Mouse (Mus musculus) liver, embryonic 12.5 days (tissue): Measurements from ENCODE around the gene Cic. TPM values are rescaled to one million over a fixed set of nuclear protein-coding genes. Genes with fewer than 3 reads are reported as not detected.

Experiments
- ATAC-seq: fragments of 200-750 bp; cut with Nextera tagmentation; 2 replicates; pipeline ENCODE4 v1.8.0; 2017; ENCODE audit warnings: moderate number of reproducible peaks, mild to moderate bottlenecking, moderate library complexity
- H3K27ac ChIP-seq: fragments of 300-500 bp; sonication (generic); 2 replicates; pipeline ENCODE4 v1.5.1; 2016; ENCODE audit warnings: mild to moderate bottlenecking
- H3K27me3 ChIP-seq: fragments of 300-500 bp; sonication (generic); replicated peaks from 2 replicates; pipeline ENCODE4 v1.6.1; 2016; ENCODE audit warnings: mild to moderate bottlenecking, moderate library complexity
- H3K36me3 ChIP-seq: fragments of 300-500 bp; sonication (generic); 2 replicates; pipeline ENCODE4 v1.6.1; 2016; ENCODE audit warnings: mild to moderate bottlenecking, moderate library complexity
- H3K4me1 ChIP-seq: fragments of 300-500 bp; sonication (generic); 2 replicates; pipeline ENCODE4 v1.6.1; 2016
- H3K4me2 ChIP-seq: fragments of 300-500 bp; sonication (generic); 2 replicates; pipeline ENCODE4 v1.6.1; 2016; ENCODE audit warnings: mild to moderate bottlenecking, moderate library complexity
- H3K4me3 ChIP-seq: fragments of 300-500 bp; sonication (generic); 2 replicates; pipeline ENCODE4 v1.5.1; 2016; ENCODE audit warnings: mild to moderate bottlenecking, moderate library complexity
- H3K9ac ChIP-seq: fragments of 300-500 bp; sonication (generic); 2 replicates; pipeline ENCODE4 v1.6.1; 2016; ENCODE audit warnings: mild to moderate bottlenecking, moderate library complexity
- H3K9me3 ChIP-seq: fragments of 300-500 bp; sonication (generic); replicated peaks from 2 replicates; pipeline ENCODE4 v1.6.1; 2016; ENCODE audit warnings: mild to moderate bottlenecking, moderate library complexity
- WGBS: fragments of 180-500 bp; shearing (Covaris S2); methylation state at CpG from one replicate; pipeline ENCODE4 v1.1.7; 2016; ENCODE audit not compliant: insufficient replicate concordance; 5-methylcytosine and 5-hydroxymethylcytosine counted together
- polyA plus RNA-seq: library from polyadenylated mRNA; unstranded; fragments of >200 nt; fragmentation: Nextera tagmentation; extraction: Ambion mirVana; gene quantifications from 2 replicates; pipeline ENCODE4 v1.2.1, GENCODE M21; 2016

Cic gene
- polyA plus RNA-seq, 1 experiment from 2014 or later, result 17.0 TPM

DNA sequence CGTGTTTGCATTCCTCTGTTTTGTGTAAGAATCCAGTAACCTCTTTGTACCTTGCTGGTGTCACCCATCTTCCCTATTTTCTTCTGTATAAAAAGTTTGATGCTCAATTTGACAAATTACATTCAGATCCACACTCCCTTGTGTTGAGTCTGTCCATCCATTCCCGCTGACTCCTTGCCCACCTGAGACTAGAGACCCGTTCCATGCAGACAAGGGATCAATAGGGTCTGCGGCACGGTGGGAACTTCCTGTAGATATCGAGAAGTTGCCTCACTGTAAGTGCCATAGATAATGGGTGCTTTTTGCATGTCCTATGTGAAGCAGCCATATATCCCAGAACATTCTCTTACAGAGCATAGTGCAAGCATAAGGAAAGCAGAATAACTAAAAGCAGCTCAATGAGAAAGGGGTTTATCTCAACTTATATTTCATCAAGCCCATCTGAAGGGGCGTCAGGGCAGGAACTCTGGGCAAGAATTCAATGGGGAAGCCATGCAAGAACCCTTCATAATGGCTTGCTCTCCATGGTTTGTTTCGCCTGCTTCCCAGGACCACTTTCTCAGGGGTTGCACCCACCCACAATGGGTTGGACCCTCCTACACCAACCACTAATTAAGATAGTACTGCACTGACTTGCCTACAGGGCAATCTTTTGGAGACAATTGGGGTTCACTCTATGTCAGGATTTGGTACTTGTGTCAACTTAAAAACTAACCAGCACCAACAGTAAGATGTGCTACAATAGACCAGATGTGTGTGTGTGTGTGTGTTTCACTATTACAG, 1.1 kb upstream of the Cic start:
- peak overlapping the region; percentile 81 for H3K4me2 ChIP-seq
- peak overlapping the region; percentile 81 for H3K4me3 ChIP-seq
- peaks cover 58% of the 10 kb centered on the region for H3K4me1 ChIP-seq
- no peak overlapping the region for H3K27ac ChIP-seq
- no peaks in the 10 kb centered on the region for H3K9me3 ChIP-seq
- ATAC-seq, result no peak
- peaks cover 8% of the 10 kb centered on the region for H3K36me3 ChIP-seq
- no peaks in the 10 kb centered on the region for H3K27me3 ChIP-seq
- 66% methylated on average over 8 of the region's 8 CpGs for WGBS
- H3K9ac ChIP-seq, result peak overlapping the region; percentile 79

DNA sequence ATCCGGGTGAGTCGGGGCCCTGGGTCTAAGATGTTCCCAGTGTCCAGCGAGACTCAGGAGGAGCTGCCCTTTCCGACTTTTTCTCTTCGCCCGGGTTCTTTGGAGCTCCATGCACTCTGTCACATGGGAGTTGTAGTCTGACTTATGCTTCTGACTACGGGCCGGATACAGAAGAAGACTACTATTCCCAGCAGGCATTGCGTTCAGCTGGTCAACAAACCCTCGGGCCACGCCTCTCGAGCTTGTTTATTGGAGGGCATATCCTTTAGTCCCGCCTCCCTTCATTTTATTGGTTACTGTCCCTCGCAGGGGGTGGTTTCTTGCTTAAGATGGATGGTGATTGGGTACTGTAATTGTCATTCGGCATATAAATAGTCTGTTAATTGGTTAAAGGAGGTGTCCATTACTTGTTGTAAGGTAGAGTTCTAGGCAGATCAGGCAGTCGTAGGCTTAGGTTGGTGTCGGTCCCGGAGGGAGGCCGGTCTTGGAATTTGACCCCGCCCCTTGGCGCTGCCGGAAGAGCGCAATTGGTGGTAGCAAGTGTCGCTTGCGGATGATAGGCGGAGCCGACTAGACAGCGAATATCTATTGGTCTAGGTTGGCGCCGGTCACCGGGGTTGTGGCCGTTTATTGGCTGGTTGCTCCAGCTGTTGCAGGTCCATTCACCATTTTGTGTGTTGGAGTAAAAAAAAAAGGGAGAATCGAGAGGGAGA, 403 bp downstream of the Cic start:
- ATAC-seq, result peak; percentile 90
- H3K27ac ChIP-seq, result peak overlapping the region; percentile 91
- H3K4me1 ChIP-seq, result peaks cover 74% of the 10 kb centered on the region
- H3K9ac ChIP-seq, result peak overlapping the region; percentile 93
- 1% methylated on average over 33 of the region's 33 CpGs for WGBS
- H3K36me3 ChIP-seq, result peaks cover 24% of the 10 kb centered on the region
- no peaks in the 10 kb centered on the region for H3K27me3 ChIP-seq
- no peaks in the 10 kb centered on the region for H3K9me3 ChIP-seq
- H3K4me3 ChIP-seq, result peak overlapping the region; percentile 81
- H3K4me2 ChIP-seq, result peak overlapping the region; percentile 89

DNA sequence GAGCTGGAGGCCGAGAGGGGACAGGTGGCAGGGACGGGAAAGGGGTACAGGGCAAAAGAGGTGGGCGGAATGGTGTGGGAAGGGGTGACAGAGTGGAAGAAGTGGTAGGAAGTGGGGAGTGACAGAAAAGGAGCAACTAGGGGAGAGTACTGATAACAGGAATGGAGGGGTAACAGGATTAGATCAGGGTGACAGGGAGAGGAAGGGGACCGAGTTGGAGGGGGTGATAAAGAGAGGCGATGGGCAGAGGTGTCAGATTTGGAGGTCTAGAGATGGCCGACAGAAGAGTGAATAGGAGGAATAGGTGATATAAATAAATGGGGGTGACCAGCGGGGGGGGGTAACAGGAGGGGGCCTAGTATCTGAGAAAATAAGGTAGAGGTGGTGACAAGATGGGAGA, 1.1 kb downstream of the Cic start:
- peak overlapping the region; percentile 89 for H3K27ac ChIP-seq
- H3K4me1 ChIP-seq, result peaks cover 80% of the 10 kb centered on the region
- peak overlapping the region; percentile 81 for H3K4me3 ChIP-seq
- peaks cover 28% of the 10 kb centered on the region for H3K36me3 ChIP-seq
- peak overlapping the region; percentile 93 for H3K9ac ChIP-seq
- WGBS, result 1% methylated on average over 7 of the region's 7 CpGs
- peak overlapping the region; percentile 89 for H3K4me2 ChIP-seq
- no peak for ATAC-seq
- H3K9me3 ChIP-seq, result no peaks in the 10 kb centered on the region
- no peaks in the 10 kb centered on the region for H3K27me3 ChIP-seq

DNA sequence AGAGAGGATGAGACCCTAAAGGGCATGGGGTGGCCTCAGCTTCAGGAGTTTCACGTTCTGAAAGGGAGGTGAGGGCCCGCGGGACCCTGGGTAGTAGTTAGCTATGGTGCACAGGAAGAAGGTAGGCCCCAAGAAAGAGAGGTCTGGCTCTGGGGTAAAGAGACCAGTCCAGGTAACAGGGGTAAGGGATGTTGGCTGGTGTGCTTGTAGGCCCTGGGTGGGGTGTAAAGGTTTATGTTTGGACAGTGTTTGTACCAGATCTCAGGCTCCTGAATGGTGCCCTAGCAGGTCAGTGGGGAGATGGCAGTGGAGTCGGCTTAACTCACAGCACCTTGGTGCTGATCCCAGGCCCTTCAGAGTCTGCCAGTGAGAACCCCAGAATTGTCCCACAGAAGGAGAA, 1.5 kb downstream of the Cic start:
- H3K4me1 ChIP-seq, result peaks cover 81% of the 10 kb centered on the region
- WGBS, result 43% methylated on average over 4 of the region's 4 CpGs
- no peak for ATAC-seq

DNA sequence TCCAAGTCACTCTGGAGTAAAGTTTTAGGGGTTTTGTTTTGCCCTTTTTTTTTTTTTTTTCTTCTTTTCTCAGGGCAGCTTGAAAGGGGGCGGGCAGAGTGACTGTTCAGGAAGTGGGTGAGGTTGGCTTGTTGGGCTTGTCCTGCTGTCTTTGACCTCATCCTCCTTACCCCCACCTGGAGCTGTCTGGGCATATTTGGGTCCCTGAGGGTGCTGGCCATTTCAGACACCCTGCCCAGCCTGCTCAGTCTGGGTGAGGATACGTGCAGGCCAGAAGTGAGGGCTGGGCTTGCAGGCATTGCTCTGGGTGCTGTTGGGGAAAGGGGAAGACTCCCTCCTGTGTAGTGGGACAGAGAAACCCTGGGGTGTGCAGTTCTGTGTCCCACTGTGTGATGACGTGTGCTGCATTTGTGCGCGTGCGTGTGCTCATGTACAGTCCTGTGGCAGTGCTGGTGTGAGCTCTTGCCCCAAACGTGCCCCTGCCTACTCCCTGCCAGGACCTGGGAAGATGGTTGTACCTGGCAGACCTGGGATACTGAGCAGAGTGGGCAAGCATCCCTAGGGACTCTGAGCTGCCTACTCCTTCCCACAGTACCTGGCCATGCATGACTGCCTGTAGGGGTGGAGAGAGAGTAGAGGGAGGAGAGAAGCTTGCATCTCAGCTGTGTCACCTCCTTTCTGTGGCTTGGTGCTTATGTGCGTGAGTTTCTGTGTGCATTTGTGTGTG, 2.2 kb downstream of the Cic start:
- peak overlapping the region; percentile 81 for H3K4me3 ChIP-seq
- peak overlapping the region; percentile 93 for H3K9ac ChIP-seq
- no peaks in the 10 kb centered on the region for H3K27me3 ChIP-seq
- 71% methylated on average over 8 of the region's 8 CpGs for WGBS
- peaks cover 28% of the 10 kb centered on the region for H3K36me3 ChIP-seq
- H3K27ac ChIP-seq, result peak overlapping the region; percentile 89
- no peak for ATAC-seq
- no peaks in the 10 kb centered on the region for H3K9me3 ChIP-seq
- H3K4me2 ChIP-seq, result peak overlapping the region; percentile 89
- peaks cover 84% of the 10 kb centered on the region for H3K4me1 ChIP-seq

More for the DNA sequence above, 1.5 kb downstream of the Cic start:
- peaks cover 28% of the 10 kb centered on the region for H3K36me3 ChIP-seq
- H3K4me2 ChIP-seq, result peak overlapping the region; percentile 89
- H3K9me3 ChIP-seq, result no peaks in the 10 kb centered on the region
- H3K4me3 ChIP-seq, result peak overlapping the region; percentile 81
- peak overlapping the region; percentile 89 for H3K27ac ChIP-seq
- no peaks in the 10 kb centered on the region for H3K27me3 ChIP-seq
- peak overlapping the region; percentile 93 for H3K9ac ChIP-seq

DNA sequence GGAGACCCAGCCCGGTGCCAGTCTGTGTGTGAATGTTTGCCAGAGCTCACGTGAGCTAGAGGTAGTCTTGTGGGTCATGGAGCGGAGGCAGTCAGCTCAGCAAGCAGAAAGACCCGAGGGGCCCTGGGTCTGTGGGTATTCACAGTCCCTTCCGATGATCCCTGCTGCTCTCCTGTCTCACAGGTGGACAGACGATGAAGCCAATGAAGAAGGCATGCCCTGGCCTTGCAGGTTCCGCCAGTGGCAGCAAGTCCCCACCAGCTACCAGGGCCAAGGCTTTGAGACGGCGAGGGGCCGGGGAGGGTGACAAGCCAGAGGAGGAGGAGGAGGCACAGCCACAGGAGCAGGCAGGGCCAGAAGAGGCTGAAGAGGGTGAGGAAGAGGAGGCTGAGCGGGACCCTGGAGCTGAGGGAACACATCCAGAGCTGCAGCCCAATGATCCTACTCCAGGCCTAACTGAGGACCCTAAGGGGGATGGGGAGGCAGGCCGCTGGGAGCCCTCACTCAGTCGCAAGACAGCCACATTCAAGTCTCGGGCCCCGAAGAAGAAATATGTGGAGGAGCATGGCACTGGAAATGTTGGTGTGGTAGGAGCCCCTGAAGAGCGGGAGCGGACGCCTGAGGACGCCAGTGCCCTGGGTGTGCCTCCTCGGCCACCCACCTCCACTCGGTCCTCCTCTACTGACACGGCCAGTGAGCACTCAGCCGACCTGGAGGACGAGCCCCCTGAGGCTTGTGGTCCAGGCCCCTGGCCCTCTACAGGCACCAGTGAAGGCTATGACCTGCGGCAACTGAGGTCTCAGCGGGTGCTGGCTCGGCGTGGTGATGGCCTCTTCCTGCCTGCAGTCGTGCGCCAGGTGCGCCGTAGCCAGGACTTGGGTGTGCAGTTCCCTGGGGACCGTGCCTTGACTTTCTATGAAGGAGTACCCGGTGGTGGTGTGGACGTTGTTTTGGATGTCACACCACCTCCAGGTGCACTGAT, 3.4 kb downstream of the Cic start:
- Histone ChIP-seq H3K27me3 (no peaks in the 10 kb centered on the region), H3K9me3 (no peaks in the 10 kb centered on the region), H3K4me3 (no peak overlapping the region), H3K4me2 (peak overlapping the region; percentile 89; the same call in 1 of the 2 replicates), H3K27ac (peak overlapping the region; percentile 95), H3K36me3 (peaks cover 32% of the 10 kb centered on the region), H3K4me1 (peaks cover 87% of the 10 kb centered on the region), H3K9ac (peak overlapping the region; percentile 93; the same call in 1 of the 2 replicates)
- 88% methylated on average over 35 of the region's 35 CpGs for WGBS
- no peak for ATAC-seq

DNA sequence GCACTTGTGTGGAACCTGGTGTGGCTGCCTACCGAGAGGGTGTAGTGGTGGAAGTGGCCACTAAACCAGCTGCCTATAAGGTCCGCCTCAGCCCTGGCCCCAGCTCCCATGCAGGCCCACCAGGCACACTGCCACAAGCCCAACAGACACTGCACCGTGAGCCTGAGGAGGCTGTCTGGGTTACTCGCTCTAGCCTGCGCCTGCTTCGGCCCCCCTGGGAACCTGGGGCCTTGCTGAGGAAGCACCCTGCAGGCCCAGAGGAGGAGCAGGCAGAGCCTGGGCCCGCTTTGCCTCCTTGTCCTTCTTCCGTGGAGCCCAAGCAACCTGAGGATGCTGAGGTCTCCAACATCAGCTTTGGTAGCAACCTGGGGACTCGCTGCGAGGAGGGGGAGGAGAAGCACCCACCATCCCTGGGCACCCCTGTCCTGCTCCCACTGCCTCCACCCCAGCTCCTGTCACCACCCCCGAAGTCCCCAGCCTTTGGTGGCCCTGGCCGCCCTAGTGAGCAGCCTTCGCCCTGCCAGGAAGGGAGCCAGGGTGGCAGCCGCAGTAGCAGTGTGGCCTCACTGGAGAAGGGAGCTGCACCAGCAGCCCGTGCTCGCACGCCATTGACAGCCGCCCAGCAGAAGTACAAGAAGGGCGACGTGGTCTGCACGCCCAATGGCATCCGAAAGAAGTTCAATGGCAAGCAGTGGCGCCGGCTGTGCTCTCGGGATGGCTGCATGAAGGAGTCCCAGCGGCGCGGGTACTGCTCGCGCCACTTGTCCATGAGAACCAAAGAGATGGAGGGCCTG, 4.3 kb downstream of the Cic start:
- ATAC-seq, result no peak
- no peak overlapping the region for H3K4me3 ChIP-seq
- no peaks in the 10 kb centered on the region for H3K27me3 ChIP-seq
- peaks cover 32% of the 10 kb centered on the region for H3K36me3 ChIP-seq
- H3K4me1 ChIP-seq, result peaks cover 87% of the 10 kb centered on the region
- H3K27ac ChIP-seq, result peak overlapping the region; percentile 95
- H3K9me3 ChIP-seq, result no peaks in the 10 kb centered on the region
- 0 out of 2 replicates have a peak overlapping the region, but pooled peaks have one; percentile 2 for H3K4me2 ChIP-seq
- 87% methylated on average over 30 of the region's 30 CpGs for WGBS
- peak overlapping the region; percentile 36; the same call in 1 of the 2 replicates for H3K9ac ChIP-seq

DNA sequence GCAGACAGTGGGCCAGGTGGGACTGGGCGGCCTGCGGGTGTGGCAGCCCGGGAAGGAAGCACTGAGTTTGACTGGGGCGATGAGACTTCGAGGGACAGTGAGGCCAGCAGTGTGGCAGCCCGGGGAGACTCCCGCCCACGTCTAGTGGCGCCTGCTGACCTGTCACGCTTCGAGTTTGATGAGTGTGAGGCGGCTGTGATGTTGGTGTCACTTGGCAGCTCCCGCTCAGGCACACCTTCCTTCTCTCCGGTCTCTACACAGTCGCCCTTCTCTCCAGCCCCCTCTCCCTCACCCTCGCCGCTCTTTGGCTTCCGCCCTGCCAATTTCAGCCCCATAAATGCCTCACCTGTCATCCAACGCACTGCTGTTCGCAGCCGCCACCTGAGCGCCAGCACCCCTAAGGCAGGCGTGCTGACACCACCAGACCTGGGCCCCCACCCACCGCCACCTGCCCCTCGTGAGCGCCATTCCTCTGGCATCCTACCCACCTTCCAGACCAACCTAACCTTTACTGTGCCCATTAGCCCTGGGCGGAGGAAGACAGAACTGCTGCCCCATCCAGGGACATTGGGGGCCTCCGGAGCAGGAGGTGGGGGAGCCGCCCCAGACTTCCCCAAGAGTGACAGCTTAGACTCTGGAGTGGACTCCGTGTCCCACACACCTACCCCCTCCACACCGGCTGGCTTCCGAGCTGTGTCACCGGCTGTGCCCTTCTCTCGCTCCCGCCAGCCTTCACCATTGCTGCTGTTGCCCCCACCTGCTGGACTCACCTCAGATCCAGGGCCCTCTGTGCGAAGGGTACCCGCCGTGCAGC, 5.1 kb downstream of the Cic start:
- Histone ChIP-seq H3K4me1 (peaks cover 91% of the 10 kb centered on the region), H3K36me3 (peaks cover 32% of the 10 kb centered on the region), H3K9ac (peak overlapping the region; percentile 53), H3K4me3 (peak overlapping the region; percentile 29; the same call in 1 of the 2 replicates), H3K9me3 (no peaks in the 10 kb centered on the region), H3K4me2 (peak overlapping the region; percentile 66), H3K27ac (peak overlapping the region; percentile 95), H3K27me3 (no peaks in the 10 kb centered on the region)
- 87% methylated on average over 38 of the region's 38 CpGs for WGBS
- no peak for ATAC-seq

DNA sequence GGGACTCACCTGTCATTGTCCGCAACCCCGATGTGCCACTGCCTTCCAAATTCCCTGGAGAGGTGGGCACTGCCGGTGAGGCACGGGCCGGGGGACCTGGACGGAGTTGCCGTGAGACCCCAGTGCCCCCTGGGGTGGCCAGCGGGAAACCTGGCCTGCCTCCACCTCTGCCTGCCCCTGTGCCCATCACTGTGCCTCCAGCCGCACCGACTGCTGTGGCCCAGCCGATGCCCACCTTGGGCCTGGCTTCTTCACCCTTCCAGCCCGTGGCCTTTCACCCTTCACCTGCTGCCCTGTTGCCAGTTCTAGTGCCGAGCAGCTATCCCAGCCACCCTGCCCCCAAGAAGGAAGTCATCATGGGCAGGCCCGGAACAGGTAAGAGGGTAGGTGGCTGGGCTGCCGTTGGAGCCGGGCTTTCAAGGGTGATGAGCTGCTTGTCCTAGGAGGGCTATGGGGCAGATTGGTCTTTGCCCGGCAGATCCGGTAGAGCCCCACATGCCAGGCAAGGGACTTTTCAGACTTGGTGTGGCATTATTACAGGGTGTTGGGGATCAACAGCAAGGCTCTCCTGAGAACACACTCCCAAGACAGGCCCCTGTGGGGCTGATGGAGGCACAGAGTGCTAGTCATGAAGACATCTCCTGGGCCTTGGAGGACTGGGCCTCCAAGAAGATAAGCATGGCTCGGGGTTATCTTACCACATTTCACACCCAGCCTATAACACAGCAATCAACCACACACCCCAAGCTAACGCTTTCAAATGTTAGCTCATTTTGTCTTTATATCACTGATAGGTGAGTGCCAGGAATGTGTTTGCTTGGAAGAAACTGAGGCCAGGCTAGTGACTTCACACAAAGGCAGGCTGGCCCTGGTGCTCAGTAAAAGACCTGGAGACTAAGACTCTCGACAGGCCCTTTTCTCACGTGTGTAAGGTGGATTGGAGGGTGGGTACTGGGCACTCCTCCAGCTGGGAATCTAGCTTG, 6.0 kb downstream of the Cic start:
- peak overlapping the region; percentile 29 for H3K4me3 ChIP-seq
- peak overlapping the region; percentile 66 for H3K4me2 ChIP-seq
- H3K36me3 ChIP-seq, result peaks cover 32% of the 10 kb centered on the region
- H3K27ac ChIP-seq, result peak overlapping the region; percentile 95
- ATAC-seq, result peak; percentile 83
- no peaks in the 10 kb centered on the region for H3K9me3 ChIP-seq
- 72% methylated on average over 22 of the region's 22 CpGs for WGBS
- peaks cover 98% of the 10 kb centered on the region for H3K4me1 ChIP-seq
- no peaks in the 10 kb centered on the region for H3K27me3 ChIP-seq
- peak overlapping the region; percentile 53 for H3K9ac ChIP-seq
